Mouse (Mus musculus) kidney, postnatal 0 days (tissue): ENCODE measurements around the gene Dazap2. TPM values are rescaled to one million over a fixed set of nuclear protein-coding genes. Genes with fewer than 3 reads are reported as not detected.

Experiments
- ATAC-seq: fragments of 200-750 bp; cut with Nextera tagmentation; replicated peaks from 2 replicates; pipeline ENCODE4 v1.8.0; 2017; ENCODE audit warnings: low read depth, moderate number of reproducible peaks, moderate TSS enrichment, moderate library complexity; ENCODE audit not compliant: low FRiP score
- DNase-seq: peaks from one replicate; pipeline ENCODE4 v3.0.0-alpha.2; 2016; ENCODE audit warnings: low spot score
- H3K27ac ChIP-seq: fragments of 300-500 bp; sonication (generic); 2 replicates; pipeline ENCODE4 v1.5.1; 2014; ENCODE audit warnings: mild to moderate bottlenecking
- H3K27me3 ChIP-seq: fragments of 300-500 bp; sonication (generic); 2 replicates; pipeline ENCODE4 v1.6.1; 2014; ENCODE audit warnings: low read length, mixed read lengths; ENCODE audit not compliant: insufficient read depth
- H3K36me3 ChIP-seq: fragments of 300-500 bp; sonication (generic); 2 replicates; pipeline ENCODE4 v1.6.1; 2014; ENCODE audit warnings: low read length, mixed read lengths; ENCODE audit not compliant: insufficient read depth
- H3K4me1 ChIP-seq: fragments of 300-500 bp; sonication (generic); replicated peaks from 2 replicates; pipeline ENCODE4 v1.6.1; 2014; ENCODE audit warnings: antibody characterized with exemption, low read length, mixed read lengths; ENCODE audit not compliant: insufficient read depth
- H3K4me2 ChIP-seq: fragments of 300-500 bp; sonication (generic); 2 replicates; pipeline ENCODE4 v1.6.1; 2014; ENCODE audit warnings: mild to moderate bottlenecking, low read length, moderate library complexity, mixed read lengths
- H3K4me3 ChIP-seq: fragments of 300-500 bp; sonication (generic); replicated peaks from 2 replicates; pipeline ENCODE4 v1.5.1; 2014; ENCODE audit warnings: low read depth, low read length
- H3K9ac ChIP-seq: fragments of 300-500 bp; sonication (generic); 2 replicates; pipeline ENCODE4 v1.6.1; 2014; ENCODE audit warnings: low read depth, low read length
- H3K9me3 ChIP-seq: fragments of 300-500 bp; sonication (generic); replicated peaks from 2 replicates; pipeline ENCODE4 v1.6.1; 2016; ENCODE audit warnings: low read length, inconsistent platforms, mixed read lengths
- CTCF ChIP-seq: IDR thresholded peaks from 2 replicates; pipeline ENCODE4 v1.5.1; 2016; ENCODE audit warnings: antibody characterized with exemption, low read depth, mild to moderate bottlenecking, moderate library complexity
- WGBS: fragments of 180-500 bp; shearing (Covaris S2); extraction: QIAGEN DNeasy Blood & Tissue Kit; methylation state at CpG from one replicate; pipeline ENCODE4 v1.1.7; 2014; 5-methylcytosine and 5-hydroxymethylcytosine counted together
- polyA plus RNA-seq: library from polyadenylated mRNA; unstranded; fragments of >200 nt; fragmentation: Nextera tagmentation; extraction: Ambion mirVana; gene quantifications from 2 replicates; pipeline ENCODE4 v1.2.1, GENCODE M21; 2015

Gene Dazap2
- polyA plus RNA-seq, 1 experiment from 2014 or later = 349 TPM

DNA sequence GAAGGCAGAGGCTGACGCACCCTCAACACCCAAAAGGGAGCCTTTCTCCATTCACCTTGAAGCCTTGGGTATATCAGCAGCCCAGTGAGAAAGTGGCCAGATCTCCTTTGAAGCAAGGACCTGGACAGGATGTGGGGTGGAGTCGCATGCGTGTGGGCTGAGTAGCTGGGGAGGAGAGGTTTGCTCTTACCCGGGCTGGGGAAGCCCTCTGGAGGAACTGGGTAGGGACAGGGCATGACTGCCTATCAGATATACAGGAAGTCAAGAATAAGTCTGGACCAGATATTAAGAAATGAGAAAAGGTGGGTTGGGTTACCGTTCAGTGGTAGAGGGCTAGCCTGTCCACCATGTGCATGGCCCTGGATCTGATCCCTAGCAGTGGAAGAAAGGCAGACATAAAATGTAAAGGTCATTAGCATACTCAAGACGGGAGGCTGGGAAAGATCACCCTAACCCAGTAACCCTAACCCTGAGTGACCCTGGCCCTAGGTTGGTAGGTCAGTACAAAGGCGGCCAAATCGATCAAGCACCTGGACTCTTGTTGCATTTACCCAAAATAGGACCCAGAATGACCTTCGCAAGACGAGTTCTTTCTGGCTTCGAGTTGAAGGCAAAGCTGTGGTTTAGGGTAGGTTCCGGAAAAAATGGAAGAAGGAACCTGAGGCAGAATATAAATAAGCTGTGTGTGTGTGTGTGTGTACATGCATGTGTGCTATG lies 16.5 kb downstream of the Dazap2 start:
- no peak for TF ChIP-seq CTCF
- Histone ChIP-seq H3K27ac (no peak overlapping the region), H3K4me2 (no peak overlapping the region), H3K9me3 (no peaks in the 10 kb centered on the region), H3K9ac (no peak overlapping the region), H3K36me3 (no peaks in the 10 kb centered on the region), H3K27me3 (no peaks in the 10 kb centered on the region), H3K4me3 (no peak overlapping the region), H3K4me1 (0 out of 2 replicates have a peak, but pooled peaks cover 11% of the 10 kb centered on the region)
- no peak for ATAC-seq
- 70% methylated on average over 12 of the region's 12 CpGs for WGBS
- no peak for DNase-seq

- DNase-seq = no peak
- Histone ChIP-seq H3K4me3 (no peak overlapping the region), H3K9me3 (no peaks in the 10 kb centered on the region), H3K4me1 (0 out of 2 replicates have a peak, but pooled peaks cover 11% of the 10 kb centered on the region), H3K4me2 (no peak overlapping the region), H3K9ac (no peak overlapping the region), H3K27ac (no peak overlapping the region), H3K27me3 (no peaks in the 10 kb centered on the region), H3K36me3 (no peaks in the 10 kb centered on the region)
- no peak for TF ChIP-seq CTCF
- 84% methylated on average over 5 of the region's 5 CpGs for WGBS
- no peak for ATAC-seq
Measured at GRCm38 (mm10) chr15:100632323-100632722, 17.2 kb downstream of the Dazap2 start.

DNA sequence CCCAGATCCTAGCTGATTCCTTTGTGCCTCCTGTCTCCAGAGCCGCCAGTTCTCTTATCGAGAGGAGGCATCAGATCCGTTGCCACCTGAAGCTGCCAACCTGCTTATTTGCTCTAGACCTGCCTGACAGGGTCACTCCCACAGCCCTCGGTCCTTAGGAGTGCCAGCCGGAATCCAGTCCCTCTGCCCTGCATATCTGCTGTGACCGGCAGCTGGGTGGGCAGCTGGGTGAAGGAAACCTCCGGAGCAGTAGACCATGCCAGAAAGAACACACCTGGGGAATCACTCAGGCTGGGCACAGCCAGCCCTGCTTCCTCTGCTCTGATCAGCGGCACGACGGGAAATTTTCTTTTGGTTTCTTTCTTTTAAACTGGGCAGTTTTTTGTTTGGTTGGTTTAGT lies 18.2 kb downstream of the Dazap2 start:
- TF ChIP-seq CTCF = no peak
- Histone ChIP-seq H3K27me3 (no peaks in the 10 kb centered on the region), H3K4me2 (peak overlapping the region; percentile 12; the same call in 1 of the 2 replicates), H3K36me3 (no peaks in the 10 kb centered on the region), H3K9me3 (no peaks in the 10 kb centered on the region), H3K27ac (peak overlapping the region; percentile 28), H3K4me1 (peaks cover 16% of the 10 kb centered on the region; the same call in 1 of the 2 replicates), H3K4me3 (no peak overlapping the region), H3K9ac (no peak overlapping the region)
- WGBS = 39% methylated on average over 10 of the region's 10 CpGs
- ATAC-seq (peak; percentile 50), DNase-seq (peak; percentile 73)

DNA sequence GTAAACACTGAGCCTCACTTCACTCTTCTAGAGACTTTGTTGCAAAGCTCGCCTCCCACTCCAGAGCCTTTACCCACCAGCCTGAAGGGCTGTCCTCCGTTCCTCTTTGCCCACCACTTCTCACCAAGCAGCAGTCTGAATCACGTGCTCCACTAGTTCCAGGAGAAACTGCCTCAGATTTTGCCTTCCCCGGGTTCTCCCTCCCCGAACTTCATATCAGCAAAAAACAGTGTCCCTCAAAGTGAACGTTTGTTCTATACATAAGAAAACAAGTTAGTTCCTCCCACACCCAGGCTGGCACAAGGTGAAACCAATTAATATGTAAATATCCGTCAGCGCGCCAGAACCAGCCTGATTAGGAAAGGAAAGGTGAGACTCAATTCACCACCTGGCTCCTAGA lies 20.1 kb downstream of the Dazap2 start:
- Histone ChIP-seq H3K9me3 (no peaks in the 10 kb centered on the region), H3K27me3 (no peaks in the 10 kb centered on the region), H3K4me2 (peak overlapping the region; percentile 92), H3K36me3 (no peaks in the 10 kb centered on the region), H3K4me3 (peak overlapping the region; percentile 70), H3K4me1 (peaks cover 16% of the 10 kb centered on the region), H3K9ac (no peak overlapping the region; the same call in 1 of the 2 replicates), H3K27ac (0 out of 2 replicates have a peak overlapping the region, but pooled peaks have one; percentile 91)
- no peak for TF ChIP-seq CTCF
- WGBS = 22% methylated on average over 9 of the region's 9 CpGs
- DNase-seq = peak; percentile 22
- ATAC-seq = no peak

- no peak for TF ChIP-seq CTCF
- H3K27me3 ChIP-seq = no peaks in the 10 kb centered on the region
- WGBS = 5% methylated on average over 38 of the region's 38 CpGs
- H3K27ac ChIP-seq = peak overlapping the region; percentile 91
- no peak for ATAC-seq
- no peaks in the 10 kb centered on the region for H3K36me3 ChIP-seq
- no peak for DNase-seq
- H3K4me1 ChIP-seq = peaks cover 20% of the 10 kb centered on the region
- H3K4me3 ChIP-seq = peak overlapping the region; percentile 70
- H3K9ac ChIP-seq = peak overlapping the region; percentile 85
- H3K4me2 ChIP-seq = peak overlapping the region; percentile 92
- no peaks in the 10 kb centered on the region for H3K9me3 ChIP-seq
Measured at GRCm38 (mm10) chr15:100635851-100636645, 20.9 kb downstream of the Dazap2 start.

GRCm38 (mm10) chr15:100636700-100637501 lies 21.8 kb downstream of the Dazap2 start, which contains the start of gene Smagp:
TSS of gene Smagp (minus strand) at chr15:100636940.
- Histone ChIP-seq H3K36me3 (no peaks in the 10 kb centered on the region), H3K4me1 (peaks cover 20% of the 10 kb centered on the region), H3K9me3 (no peaks in the 10 kb centered on the region), H3K4me2 (peak within 1 kb of the TSS; percentile 92), H3K9ac (peak within 1 kb of the TSS; percentile 85), H3K4me3 (peak within 1 kb of the TSS; percentile 70), H3K27ac (peak within 1 kb of the TSS; percentile 91), H3K27me3 (no peaks in the 10 kb centered on the region)
- ATAC-seq (peak; percentile 79), DNase-seq (peak; percentile 63)
- under 1% methylated on average over 71 of the region's 77 CpGs for WGBS
- TF ChIP-seq CTCF = no peak
